In the genomic region with DNA sequence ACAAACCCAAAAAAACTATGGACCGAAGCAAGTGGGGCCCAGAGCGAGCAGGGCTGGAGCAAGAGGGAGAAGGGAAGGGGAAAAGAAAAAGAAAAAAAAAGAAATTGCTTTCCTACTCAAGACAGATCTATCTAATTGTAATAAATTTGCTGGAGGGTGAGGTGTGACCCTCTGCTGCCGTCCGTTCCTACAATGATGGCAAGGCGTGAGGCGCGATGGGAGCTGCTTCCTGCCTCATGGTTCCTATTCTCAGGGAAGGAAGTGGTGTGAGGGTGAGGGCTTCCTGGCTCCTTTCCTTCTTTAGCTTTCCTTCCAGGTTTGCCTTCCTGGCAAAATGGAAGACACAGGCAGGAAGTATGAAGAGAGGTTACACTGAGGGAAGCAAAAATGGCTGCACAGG, we compare ENCODE assay signal across 28 mouse cellular contexts. TPM values are rescaled to one million over a fixed set of nuclear protein-coding genes. Genes with fewer than 3 reads are reported as not detected.
"Had no signal": no experiment of that assay in that cellular context is flagged by ENCODE, and none has a peak within 500 bp of the region (broad histone marks: within the 10 kb centered on the region; RNA-seq: fewer than 3 reads in every experiment).

No protein-coding gene starts in this region.

- H3K27me3 ChIP-seq: heart, embryonic 13.5 days; heart, embryonic 15.5 days; hindbrain, embryonic 12.5 days; limb, embryonic 12.5 days had no signal

- ATAC-seq: forebrain, embryonic 16.5 days; hindbrain, embryonic 16.5 days; inflammation-experienced regulatory T-cells, adult 6 months; intestine, postnatal 0 days had no signal

- H3K4me3 ChIP-seq: gastrocnemius, adult 2 months; heart, adult 2 months; heart, embryonic 13.5 days; heart, embryonic 15.5 days; hindbrain, embryonic 10.5 days; hindbrain, embryonic 12.5 days; layer of hippocampus, adult 2 months; limb, embryonic 12.5 days had no signal

- H3K9me3 ChIP-seq: heart, embryonic 13.5 days; heart, embryonic 15.5 days; hindbrain, embryonic 10.5 days; hindbrain, embryonic 12.5 days; limb, embryonic 12.5 days had no signal

- H3K9ac ChIP-seq: heart, embryonic 13.5 days; heart, embryonic 15.5 days; hindbrain, embryonic 12.5 days; hindbrain, embryonic 14.5 days; limb, embryonic 12.5 days had no signal

- H3K27ac ChIP-seq: gastrocnemius, adult 2 months; heart, adult 2 months; heart, embryonic 13.5 days; heart, embryonic 15.5 days; hindbrain, embryonic 10.5 days; hindbrain, embryonic 12.5 days; hindbrain, embryonic 14.5 days; layer of hippocampus, adult 2 months; limb, embryonic 12.5 days had no signal

- DNase-seq: gastrocnemius, adult 2 months; gastrocnemius, postnatal 10 days; gastrocnemius, postnatal 25 days; heart, adult 2 months; heart, postnatal 14 days; heart, postnatal 36 days; kidney, adult 18-20 months; kidney, adult 8-10 months; kidney, postnatal 10 days; kidney, postnatal 25 days; kidney, postnatal 4 days; layer of hippocampus, adult 9-11 months; layer of hippocampus, postnatal 36 days; left cerebral cortex, postnatal 4 days; liver had no signal

- H3K4me2 ChIP-seq: heart, embryonic 13.5 days; heart, embryonic 15.5 days; hindbrain, embryonic 12.5 days; hindbrain, embryonic 14.5 days; limb, embryonic 12.5 days; liver, embryonic 11.5 days had no signal

- H3K4me1 ChIP-seq: heart, embryonic 15.5 days; hindbrain, embryonic 12.5 days; limb, embryonic 12.5 days had no signal

RNA-seq across cellular contexts. Expression of gene Dnajc22, which starts 57.5 kb away (rescaled TPM):
- polyA plus RNA-seq: frontal cortex, adult 2 months; inflammation-experienced regulatory T-cells, adult 6 months had no signal
